Mouse (Mus musculus): ENCODE measurements around the gene Hist1h2bj. TPM values are rescaled to one million over a fixed set of nuclear protein-coding genes. Genes with fewer than 3 reads are reported as not detected.
A peak's percentile ranks its signal among the peaks of the same experiment; 100 is the strongest.

Hist1h2bj gene
- total RNA-seq, 2 experiments from 2014 or later: 117 to 122 TPM

GRCm38 (mm10) chr13:22015479-22016450, 27.2 kb upstream of the Hist1h2bj start:
- peak; percentile 45 for DNase-seq

GRCm38 (mm10) chr13:22019934-22020835, 22.8 kb upstream of the Hist1h2bj start:
- no peak for DNase-seq

- peak; percentile 43 for DNase-seq
Measured at GRCm38 (mm10) chr13:22020901-22021339, 22.1 kb upstream of the Hist1h2bj start.

GRCm38 (mm10) chr13:22021581-22021980, 21.4 kb upstream of the Hist1h2bj start:
- no peak for DNase-seq

GRCm38 (mm10) chr13:22022241-22022640, 20.8 kb upstream of the Hist1h2bj start:
- peak; percentile 67 for DNase-seq

GRCm38 (mm10) chr13:22026058-22027031, 16.7 kb upstream of the Hist1h2bj start:
- DNase-seq: peak; percentile 86

- DNase-seq: peak; percentile 95
Measured at GRCm38 (mm10) chr13:22028673-22029460, 14.1 kb upstream of the Hist1h2bj start.

GRCm38 (mm10) chr13:22029928-22030327, 13.1 kb upstream of the Hist1h2bj start:
- no peak for DNase-seq

- no peak for DNase-seq
Measured at GRCm38 (mm10) chr13:22030493-22030892, 12.5 kb upstream of the Hist1h2bj start.

- DNase-seq: no peak
Measured at GRCm38 (mm10) chr13:22033741-22034442, 9.1 kb upstream of the Hist1h2bj start.

GRCm38 (mm10) chr13:22034443-22035266, 8.4 kb upstream of the Hist1h2bj start:
- no peak for DNase-seq

GRCm38 (mm10) chr13:22035267-22036148, 7.5 kb upstream of the Hist1h2bj start, which contains the start of the genes Hist1h2ah and Hist1h2bk:
Gene Hist1h2ah, minus strand, starts transcription at chr13:22035568.
Gene Hist1h2bk, plus strand, starts transcription at chr13:22035870.
- peak; percentile 64 for DNase-seq

- DNase-seq: no peak
Measured at GRCm38 (mm10) chr13:22036149-22036956, 6.7 kb upstream of the Hist1h2bj start.

GRCm38 (mm10) chr13:22036986-22037385, 6.0 kb upstream of the Hist1h2bj start:
- no peak for DNase-seq

GRCm38 (mm10) chr13:22037415-22037814, 5.6 kb upstream of the Hist1h2bj start:
- DNase-seq: no peak

GRCm38 (mm10) chr13:22039364-22039763, 3.6 kb upstream of the Hist1h2bj start:
- DNase-seq: no peak

GRCm38 (mm10) chr13:22039951-22040463, 3.0 kb upstream of the Hist1h2bj start:
- DNase-seq: no peak
